Mouse (Mus musculus) G1E (cell line): Measurements from ENCODE around the gene Rpl36. TPM values are rescaled to one million over a fixed set of nuclear protein-coding genes. Genes with fewer than 3 reads are reported as not detected.
"Not testable (repeated sequence)": the region's sequence is repeated elsewhere in the genome, so short reads cannot be mapped to it uniquely, and the experiment has no call there.

Source experiments
- ATAC-seq: 2 replicates; pipeline ENCODE4 v1.8.0; 2016; ENCODE audit warnings: mild to moderate bottlenecking; ENCODE audit not compliant: insufficient number of reproducible peaks, poor library complexity, low FRiP score, severe bottlenecking; ENCODE audit errors: extremely low read depth
- DNase-seq: peaks from one replicate; pipeline ENCODE4 v3.0.0; 2012; ENCODE audit warnings: low spot score
- H3K27me3 ChIP-seq: 2 replicates; pipeline ENCODE4 v1.6.1; 2012; ENCODE audit warnings: mild to moderate bottlenecking, low read length, inconsistent platforms; ENCODE audit not compliant: insufficient read depth
- H3K36me3 ChIP-seq: replicated peaks from 2 replicates; pipeline ENCODE3; 2012; ENCODE audit warnings: mild to moderate bottlenecking, inconsistent platforms
- H3K4me1 ChIP-seq: 2 replicates; pipeline ENCODE4 v1.6.1; 2012; ENCODE audit warnings: low read depth, low read length, inconsistent platforms, mixed read lengths; ENCODE audit not compliant: insufficient read depth
- H3K4me3 ChIP-seq: 2 replicates; pipeline ENCODE4 v1.5.1; 2012; ENCODE audit warnings: low read depth, mild to moderate bottlenecking, inconsistent platforms, low read length, moderate library complexity, mixed read lengths
- H3K9me3 ChIP-seq: replicated peaks from 2 replicates; pipeline ENCODE4 v1.6.1; 2012; ENCODE audit warnings: inconsistent platforms
- CTCF ChIP-seq: IDR thresholded peaks from 2 replicates; pipeline ENCODE4 v1.5.1; 2012; ENCODE audit warnings: low read depth, low read length, inconsistent platforms, mixed read lengths
- GATA1 ChIP-seq: IDR thresholded peaks from 2 replicates; pipeline ENCODE4 v1.6.1; 2012; ENCODE audit warnings: borderline replicate concordance, low read length, inconsistent platforms, mixed read lengths
- GATA2 ChIP-seq: IDR thresholded peaks from 2 replicates; pipeline ENCODE4 v1.6.1; 2012; ENCODE audit warnings: low read depth, low read length, inconsistent platforms, borderline replicate concordance
- POLR2AphosphoS5 ChIP-seq: IDR thresholded peaks from 2 replicates; pipeline ENCODE4 v1.6.1; 2012; ENCODE audit warnings: low read depth, low read length, inconsistent platforms; ENCODE audit not compliant: insufficient replicate concordance
- TAL1 ChIP-seq: conservative IDR thresholded peaks from 2 replicates; pipeline ENCODE4 v1.6.1; 2012; ENCODE audit warnings: low read depth, low read length, inconsistent platforms, mixed read lengths
- polyA plus RNA-seq: library from polyadenylated mRNA; stranded (reverse); fragments of >175 nt; gene quantifications from 2 replicates; pipeline ENCODE4 v1.2.3, GENCODE M21; 2012
- total RNA-seq, 2 experiments: library from RNA; stranded (forward) in 1 of 2; stranded (reverse) in 1 of 2; fragments of 200-1000 nt in 1 of 2; fragments of >200 nt in 1 of 2; fragmentation: Nextera tagmentation in 1 of 2; gene quantifications; 2 replicates each; pipeline ENCODE4 v1.2.3; 2014 to 2017

Rpl36 gene
- total and polyA plus RNA-seq, 3 experiments: 1,885 to 9,624 (median 2,574) TPM

DNA sequence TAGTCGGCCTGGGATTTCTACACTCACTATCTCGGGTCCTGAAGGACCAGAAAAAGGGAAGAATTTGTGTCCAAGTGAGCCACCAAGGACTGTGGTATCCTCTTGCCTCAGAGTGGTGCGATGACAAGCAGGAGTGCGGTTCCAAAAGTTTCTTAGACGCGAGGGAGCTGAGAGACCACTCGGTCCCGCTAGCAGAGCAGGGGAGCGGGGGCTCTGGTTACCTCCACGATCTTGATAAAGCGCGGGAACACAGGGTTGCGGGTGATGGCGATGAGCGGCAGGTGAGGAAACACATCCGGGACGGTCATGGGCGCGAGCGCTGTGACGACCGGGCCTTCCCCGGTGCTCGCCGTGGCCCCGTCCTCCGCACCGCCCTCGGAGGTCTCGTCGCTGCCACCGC lies 13.0 kb downstream of the Rpl36 start:
- Histone ChIP-seq H3K36me3 (peaks cover 42% of the 10 kb centered on the region), H3K27me3 (peaks cover 4% of the 10 kb centered on the region; the same call in 1 of the 2 replicates), H3K4me3 (peak overlapping the region; percentile 94), H3K9me3 (peaks cover 2% of the 10 kb centered on the region; the same call in 1 of the 2 replicates), H3K4me1 (peaks cover 50% of the 10 kb centered on the region)
- TF ChIP-seq GATA2 (no peak), TAL1 (no peak), CTCF (no peak), POLR2AphosphoS5 (no peak), GATA1 (no peak)
- ATAC-seq: no peak
- DNase-seq: peak; percentile 16

DNA sequence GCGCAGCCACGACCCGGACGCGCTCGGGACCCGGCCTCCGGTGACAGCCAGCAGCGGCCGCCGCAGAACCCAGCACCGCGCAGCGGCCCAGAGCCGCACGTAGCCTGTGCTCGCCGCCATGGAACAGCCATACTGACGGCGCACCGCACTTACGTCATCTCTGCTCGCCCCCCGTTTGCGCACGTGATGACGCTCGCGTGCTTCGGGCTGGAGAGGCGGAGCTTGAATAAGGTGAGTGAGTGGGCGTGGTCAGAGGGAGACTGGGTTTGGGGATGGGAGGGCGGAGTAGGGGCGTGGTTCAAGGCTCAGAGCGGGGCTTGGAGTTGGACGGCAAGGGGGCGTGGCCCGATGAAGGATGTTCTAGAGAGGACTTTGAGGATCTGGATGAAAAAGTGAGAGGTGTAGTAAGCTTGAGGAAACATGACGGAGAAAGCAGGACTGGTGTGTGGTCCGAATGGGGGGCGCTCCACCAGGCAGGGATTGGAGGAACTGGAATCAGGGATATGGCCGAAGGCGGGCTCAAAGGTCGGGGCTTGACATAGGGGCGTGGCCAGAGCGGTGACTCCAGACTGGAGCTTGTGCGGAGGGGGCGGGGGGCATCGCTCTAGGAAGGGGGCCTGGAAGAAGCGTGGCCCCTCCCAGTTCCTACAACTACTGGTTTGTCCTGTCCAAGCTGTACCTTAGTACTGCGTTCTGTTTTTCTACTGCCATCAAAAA lies 13.7 kb downstream of the Rpl36 start, which contains the start of gene Lonp1:
TSS of gene Lonp1 (minus strand) at position 134 of the 717 bp plus-strand sequence.
- peak; percentile 84 for ATAC-seq

DNA sequence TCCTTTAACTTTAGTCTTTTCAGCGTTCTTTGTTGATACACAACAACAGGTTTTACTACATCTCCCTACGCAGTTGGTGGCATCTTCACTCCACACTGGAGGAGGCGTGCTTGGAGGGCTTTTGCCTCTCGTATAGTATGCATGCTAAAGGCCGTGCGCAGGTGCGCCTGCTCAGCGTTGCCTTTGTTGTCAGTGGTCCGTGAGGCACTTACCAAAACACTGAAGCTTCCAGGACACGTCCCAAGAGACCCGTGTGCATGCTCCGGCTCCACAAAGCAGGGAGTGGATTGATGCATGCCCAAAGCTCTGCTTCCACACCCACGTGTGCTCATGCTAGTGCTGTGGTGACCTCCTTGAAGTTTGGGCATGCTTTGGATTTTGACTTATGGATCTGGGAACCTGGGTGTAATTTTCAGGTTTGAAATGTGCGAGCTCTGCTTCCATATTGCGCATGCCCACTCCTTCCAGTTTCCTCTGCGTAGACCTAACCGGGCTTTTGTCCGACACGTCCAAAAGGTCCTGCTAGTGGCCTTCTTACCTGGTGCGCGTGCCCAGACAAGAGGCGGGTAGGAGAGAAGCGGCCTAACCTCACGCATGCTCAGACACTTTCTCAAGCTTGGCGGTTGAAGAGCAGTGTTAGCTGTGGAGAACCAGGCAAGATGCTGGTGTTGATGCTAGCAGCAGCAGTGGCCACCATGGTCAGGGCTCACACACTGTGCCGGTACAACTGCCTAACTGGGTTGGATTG lies 14.5 kb downstream of the Rpl36 start, which contains the start of gene Catsperd:
TSS of gene Catsperd (plus strand) at position 614 of the 748 bp plus-strand sequence.
- DNase-seq (peak; percentile 28), ATAC-seq (no peak)
- TF ChIP-seq GATA2 (no peak), GATA1 (no peak), CTCF (no peak), TAL1 (no peak), POLR2AphosphoS5 (no peak)
- peak within 1 kb of the TSS; percentile 94 for H3K4me3 ChIP-seq
- H3K4me1 ChIP-seq: peaks cover 45% of the 10 kb centered on the region
- H3K9me3 ChIP-seq: peaks cover 2% of the 10 kb centered on the region; the same call in 1 of the 2 replicates
- H3K36me3 ChIP-seq: peaks cover 29% of the 10 kb centered on the region
- H3K27me3 ChIP-seq: peaks cover 12% of the 10 kb centered on the region

More for the DNA sequence above, 13.7 kb downstream of the Rpl36 start, which contains the start of gene Lonp1:
- H3K36me3 ChIP-seq: peaks cover 37% of the 10 kb centered on the region
- H3K9me3 ChIP-seq: peaks cover 2% of the 10 kb centered on the region; the same call in 1 of the 2 replicates
- peaks cover 7% of the 10 kb centered on the region for H3K27me3 ChIP-seq
- no peak for TF ChIP-seq POLR2AphosphoS5
- TF ChIP-seq GATA1: no peak
- TF ChIP-seq CTCF: no peak
- TF ChIP-seq TAL1: no peak
- TF ChIP-seq GATA2: no peak
- peaks cover 46% of the 10 kb centered on the region for H3K4me1 ChIP-seq
- peak within 1 kb of the TSS; percentile 94 for H3K4me3 ChIP-seq
- DNase-seq: peak; percentile 81

DNA sequence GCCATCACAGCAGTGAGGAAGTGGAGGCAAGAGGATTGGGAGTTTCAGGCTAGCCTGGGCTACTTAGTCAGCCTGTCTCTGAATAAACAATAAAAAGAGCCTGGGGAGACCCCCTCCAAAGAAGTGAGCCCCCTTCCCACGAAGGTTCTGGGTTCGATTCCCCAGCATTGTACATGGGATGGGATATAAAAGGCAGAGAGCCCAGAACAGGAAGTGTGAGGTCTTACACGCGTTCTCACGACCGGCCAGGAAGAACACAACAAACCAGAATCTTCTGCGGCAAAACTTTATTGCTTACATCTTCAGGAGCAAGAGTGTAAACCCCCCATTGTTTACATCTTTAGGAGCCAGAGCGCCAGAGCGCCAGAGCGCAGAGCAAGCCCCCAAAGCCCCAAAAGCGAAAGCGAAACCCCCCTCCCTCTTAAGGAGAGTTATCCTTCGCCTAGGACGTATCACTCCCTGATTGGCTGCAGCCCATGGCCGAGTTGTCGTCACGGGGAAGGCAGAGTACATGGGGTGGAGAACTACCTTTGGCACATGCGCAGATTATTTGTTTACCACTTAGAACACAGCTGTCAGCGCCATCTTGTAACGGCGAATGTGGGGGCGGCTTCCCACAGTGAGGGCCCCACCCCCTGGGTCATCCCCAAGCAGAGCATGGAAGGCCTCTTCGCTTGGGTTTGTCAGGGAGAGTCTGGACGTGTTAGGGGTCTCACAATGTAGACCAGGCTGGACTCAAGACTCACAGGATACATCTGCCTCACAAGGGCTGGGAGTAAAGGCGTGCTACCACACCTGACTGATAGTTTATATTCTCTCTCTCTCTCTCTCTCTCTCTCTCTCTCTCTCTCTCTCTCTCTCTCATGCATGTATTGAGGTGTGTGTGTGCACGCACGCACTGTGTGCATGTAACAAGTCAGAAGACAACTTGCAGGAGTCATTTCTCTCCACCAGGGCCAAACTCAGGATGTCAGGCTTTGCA lies 16.9 kb downstream of the Rpl36 start:
- H3K9me3 ChIP-seq, H3K4me3 ChIP-seq, H3K36me3 ChIP-seq, DNase-seq, ATAC-seq: not testable (repeated sequence)
- H3K27me3 ChIP-seq: peaks cover 34% of the 10 kb centered on the region
- peaks cover 26% of the 10 kb centered on the region for H3K4me1 ChIP-seq

DNA sequence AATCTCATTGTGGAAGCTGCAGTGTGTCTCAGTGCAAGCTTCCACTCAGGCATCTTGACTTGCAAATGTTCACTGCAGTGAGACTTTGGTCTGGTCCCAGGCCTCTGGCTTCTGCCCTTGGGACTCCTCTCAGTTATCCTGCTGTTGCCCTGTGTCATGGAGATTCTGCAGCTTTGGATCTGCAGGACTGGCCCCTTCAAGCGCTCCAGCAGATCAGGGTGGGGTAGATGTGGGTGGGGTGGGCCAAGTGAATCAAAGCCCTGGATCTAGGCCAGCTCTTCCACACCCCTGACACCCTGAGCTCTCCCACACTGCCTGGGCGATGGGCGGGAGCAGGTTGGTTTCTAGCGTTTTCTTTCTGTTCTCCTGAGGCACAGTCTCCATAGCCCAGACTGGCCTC lies 18.6 kb downstream of the Rpl36 start:
- TF ChIP-seq GATA1 (no peak), GATA2 (no peak), TAL1 (no peak), CTCF (no peak), POLR2AphosphoS5 (no peak)
- DNase-seq: no peak

More for the DNA sequence above, 18.6 kb downstream of the Rpl36 start:
- Histone ChIP-seq H3K27me3 (peaks cover 43% of the 10 kb centered on the region), H3K4me1 (peaks cover 19% of the 10 kb centered on the region), H3K9me3 (peaks cover 2% of the 10 kb centered on the region; the same call in 1 of the 2 replicates), H3K36me3 (no peaks in the 10 kb centered on the region), H3K4me3 (no peak overlapping the region)
- no peak for ATAC-seq
